Mouse (Mus musculus): ENCODE measurements around the gene Ankrd24. TPM values are rescaled to one million over a fixed set of nuclear protein-coding genes. Genes with fewer than 3 reads are reported as not detected.

Ankrd24 gene
- polyA plus RNA-seq (2017; shearing (Covaris generic)): 0.63 TPM

DNA sequence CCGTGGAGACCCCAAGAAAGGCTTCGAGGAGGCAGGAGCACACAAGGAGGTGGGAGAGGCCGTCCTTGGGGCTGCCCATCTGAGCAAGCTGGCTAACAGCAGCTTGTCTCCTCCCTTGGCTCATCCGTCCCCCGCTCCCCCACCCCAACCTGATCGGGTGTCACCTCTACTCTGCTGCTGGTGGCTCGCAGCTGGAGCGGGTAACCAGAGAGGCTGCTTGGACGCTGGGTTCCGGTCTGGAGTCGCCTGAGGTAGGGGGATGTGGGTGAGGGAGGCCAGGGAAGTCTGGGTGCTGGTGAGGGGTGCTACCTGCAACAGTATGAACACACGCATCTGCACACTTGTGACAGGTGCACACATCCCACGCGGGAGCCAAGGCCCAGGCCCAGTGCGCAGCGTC lies at the start of gene Ankrd24:
Gene Ankrd24 (plus strand): TSS at position 151 of the 400 bp plus-strand sequence.

DNA sequence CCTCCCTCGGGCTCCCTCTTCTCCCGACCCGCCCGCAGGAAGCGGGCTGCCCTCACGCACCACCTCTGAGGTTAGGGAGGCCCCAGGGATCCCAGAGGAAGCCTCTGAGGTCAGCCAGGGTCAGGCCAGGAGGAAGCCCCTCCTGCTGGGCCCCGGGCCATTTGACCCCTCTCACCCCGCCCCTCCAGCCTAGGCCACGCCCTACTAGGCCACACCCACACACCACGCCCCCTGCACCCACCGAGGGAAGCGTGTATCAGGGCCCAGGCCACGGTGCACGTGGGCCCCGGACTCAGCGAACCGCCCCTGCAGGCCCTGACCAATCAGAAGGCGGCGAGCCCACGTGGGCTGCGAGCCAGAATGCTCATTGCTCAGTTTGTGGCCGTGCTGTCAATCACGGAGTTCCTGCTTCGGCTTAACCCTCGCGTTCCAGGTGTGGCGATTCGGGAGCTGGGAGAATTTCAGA lies 27.6 kb upstream of the Ankrd24 start, which contains the start of gene Tle6:
Gene Tle6 (minus strand): TSS at position 336 of the 466 bp plus-strand sequence.

DNA sequence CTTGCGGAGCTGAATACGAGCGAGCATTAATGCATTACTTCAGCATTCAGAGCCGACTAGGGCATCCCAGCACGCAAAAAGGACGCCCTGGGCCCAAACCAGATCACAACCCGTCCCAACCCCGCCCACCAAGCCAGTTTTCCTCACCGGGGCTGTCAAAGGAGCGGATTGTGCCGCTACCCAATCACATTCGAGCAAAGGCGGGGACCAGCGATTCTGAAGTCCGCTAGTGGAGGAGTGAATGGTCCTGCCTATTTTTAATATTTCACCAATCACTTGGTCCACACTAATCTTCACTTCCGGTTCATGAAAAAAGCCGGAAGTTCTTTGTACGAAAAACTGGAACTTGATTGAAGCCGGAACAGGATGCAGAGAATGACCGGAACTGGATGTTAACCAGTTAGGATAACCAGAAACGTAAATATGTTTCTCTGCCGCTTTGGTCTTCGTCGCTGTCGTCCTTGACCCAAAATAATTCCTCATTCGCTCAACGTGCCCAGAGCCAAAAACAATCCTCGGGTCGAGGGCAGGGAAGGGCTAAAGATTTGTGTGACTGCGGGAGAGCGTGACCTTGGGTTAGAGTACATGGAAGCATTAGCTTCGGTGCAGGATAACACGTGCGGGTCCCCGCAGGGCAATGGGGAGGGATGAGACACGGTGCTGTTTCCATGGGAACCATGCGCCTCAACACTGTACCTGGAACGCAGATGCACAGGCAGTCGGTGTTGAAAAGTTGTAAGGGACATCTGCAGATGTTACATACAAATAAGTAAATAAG lies 22.2 kb upstream of the Ankrd24 start, which contains the start of gene BC025920:
Gene BC025920 (plus strand): TSS at position 297 of the 778 bp plus-strand sequence.

GRCm38 (mm10) chr10:81626994-81627835 lies 1.1 kb upstream of the Ankrd24 start, which contains the start of gene Sirt6:
TSS of gene Sirt6 (minus strand) at chr10:81627797.

GRCm38 (mm10) chr10:81648803-81649775 lies 20.7 kb downstream of the Ankrd24 start, which contains the start of gene Gm10778:
TSS of gene Gm10778 (plus strand) at chr10:81649059.

Other genes starting within 250 kb of the Ankrd24 start
- gene Dohh, start 244.1 kb upstream of the Ankrd24 start, polyA plus RNA-seq (2017; shearing (Covaris generic)): 52.8 TPM
- gene Gm48551, start 244.1 kb upstream of the Ankrd24 start, polyA plus RNA-seq (2017; shearing (Covaris generic)): 6.0 TPM
- gene Gm48552, start 239.5 kb upstream of the Ankrd24 start, polyA plus RNA-seq (2017; shearing (Covaris generic)): 1.4 TPM
- 7.1 TPM for gene Smim24, start 235.5 kb upstream of the Ankrd24 start, polyA plus RNA-seq (2017; shearing (Covaris generic))
- gene Nfic, start 172.9 kb upstream of the Ankrd24 start, polyA plus RNA-seq (2017; shearing (Covaris generic)): 25.4 TPM
- 0.60 TPM for gene Celf5, start 145.8 kb upstream of the Ankrd24 start, polyA plus RNA-seq (2017; shearing (Covaris generic))
- gene Ncln, start 132.1 kb upstream of the Ankrd24 start, polyA plus RNA-seq (2017; shearing (Covaris generic)): 144 TPM
- gene S1pr4, start 128.4 kb upstream of the Ankrd24 start, polyA plus RNA-seq (2017; shearing (Covaris generic)): 78.3 TPM
- 32.8 TPM for gene Gna15, start 104.3 kb upstream of the Ankrd24 start, polyA plus RNA-seq (2017; shearing (Covaris generic))
- 6.9 TPM for gene Gna11, start 83.3 kb upstream of the Ankrd24 start, polyA plus RNA-seq (2017; shearing (Covaris generic))
- gene Aes, start 69.1 kb upstream of the Ankrd24 start, polyA plus RNA-seq (2017; shearing (Covaris generic)): 181 TPM
- 3.9 TPM for gene Tle2, start 54.0 kb upstream of the Ankrd24 start, polyA plus RNA-seq (2017; shearing (Covaris generic))
- 0.45 TPM for gene Tle6, start 27.5 kb upstream of the Ankrd24 start, polyA plus RNA-seq (2017; shearing (Covaris generic))
- gene BC025920, start 22.3 kb upstream of the Ankrd24 start, polyA plus RNA-seq (2017; shearing (Covaris generic)): 2.6 TPM
- 19.8 TPM for gene Sirt6, start 743 bp upstream of the Ankrd24 start, polyA plus RNA-seq (2017; shearing (Covaris generic))
- 12.4 TPM for gene Gm10778, start 20.5 kb downstream of the Ankrd24 start, polyA plus RNA-seq (2017; shearing (Covaris generic))
- gene Zfp433, start 76.3 kb downstream of the Ankrd24 start, polyA plus RNA-seq (2017; shearing (Covaris generic)): 25.0 TPM
- gene Gm3055, start 142.6 kb downstream of the Ankrd24 start, polyA plus RNA-seq (2017; shearing (Covaris generic)): 12.4 TPM
- gene Gm4767, start 183.6 kb downstream of the Ankrd24 start, polyA plus RNA-seq (2017; shearing (Covaris generic)): 7.8 TPM
- 13.7 TPM for gene Gm32687, start 235.4 kb downstream of the Ankrd24 start, polyA plus RNA-seq (2017; shearing (Covaris generic))

All from inflammation-experienced regulatory T-cells, adult 16 weeks (primary cell).